Mouse (Mus musculus) urinary bladder, adult 18-20 months (tissue): ENCODE data around the gene Prr36.

Experiments used
- DNase-seq, 2 experiments: peaks; one replicate each; pipeline ENCODE4 v3.0.0; 2022; ENCODE audit warnings: low spot score in 2 of 2, mixed read lengths in 2 of 2

Prr36 gene

DNA sequence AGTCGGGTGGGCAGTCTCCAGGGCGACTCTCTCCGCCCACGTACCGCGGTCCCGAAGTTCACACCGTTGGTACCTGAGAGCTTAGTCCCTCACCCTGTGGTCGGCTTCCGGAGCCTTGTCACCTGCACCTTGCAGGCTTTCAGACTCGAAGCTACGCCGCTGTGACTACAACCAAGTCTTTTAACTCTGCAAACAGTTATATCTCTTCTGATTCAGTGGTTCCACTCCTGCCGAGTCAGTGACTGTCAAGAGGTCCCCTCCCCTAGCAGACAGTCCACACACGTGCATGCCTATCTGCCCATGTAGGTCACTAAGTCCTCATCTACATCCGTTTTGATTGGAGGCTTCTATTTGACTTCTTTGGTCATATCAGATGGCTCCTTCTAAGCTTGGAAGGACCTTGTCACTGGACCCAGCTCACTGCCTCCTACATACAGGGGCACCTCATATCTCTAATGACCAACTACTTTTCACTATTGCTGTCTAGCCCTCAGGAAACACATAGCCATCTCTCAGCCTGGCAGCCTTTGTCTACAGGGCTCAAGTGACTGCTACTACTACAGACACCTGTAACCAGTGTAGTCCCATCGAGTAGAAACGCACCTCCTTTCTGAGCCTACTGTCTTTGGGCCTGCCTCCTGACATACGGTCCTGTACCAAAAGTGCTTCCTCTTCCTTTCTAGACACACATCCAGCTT, 22.1 kb upstream of the Prr36 start:
- no peak for DNase-seq

DNA sequence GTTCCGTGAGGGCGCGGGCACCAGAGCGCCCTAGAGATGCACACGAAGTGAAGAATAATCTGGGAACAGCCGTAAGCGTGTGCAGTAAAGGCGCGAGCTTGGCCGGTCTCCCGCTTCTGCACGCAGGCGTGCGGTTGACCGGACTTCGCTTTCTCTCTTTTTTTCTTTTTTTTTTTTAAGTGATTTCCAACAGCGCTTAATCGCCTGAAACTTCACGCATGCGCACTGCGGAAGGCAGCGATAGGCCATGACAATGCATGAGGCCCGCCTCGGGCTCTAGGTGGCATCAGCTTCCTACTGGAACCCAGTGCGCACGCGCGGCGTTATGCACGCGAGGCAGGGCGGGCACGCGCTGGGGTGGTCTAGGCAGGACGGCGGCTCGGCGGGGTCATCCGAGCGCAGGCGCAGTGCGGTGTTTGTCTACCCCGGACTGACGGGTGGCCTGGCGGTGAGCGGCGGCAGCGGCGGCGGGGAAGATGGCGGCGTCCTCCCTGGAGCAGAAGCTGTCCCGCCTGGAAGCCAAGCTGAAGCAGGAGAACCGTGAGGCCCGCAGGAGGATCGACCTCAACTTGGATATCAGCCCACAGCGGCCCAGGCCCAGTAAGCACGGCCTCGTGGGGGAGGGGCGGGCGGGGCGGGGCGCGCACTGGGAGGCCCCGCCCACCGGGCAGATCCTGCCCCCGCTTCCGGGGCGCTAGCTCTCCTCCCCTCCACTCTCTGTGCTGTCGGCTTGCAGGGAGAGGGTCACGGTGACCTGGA, 21.4 kb upstream of the Prr36 start, which contains the start of the genes Map2k7 and Gm49320:
TSS of gene Map2k7 (plus strand) at position 307 of the 759 bp plus-strand sequence.
TSS of gene Gm49320 (plus strand) at position 432 of the 759 bp plus-strand sequence.
- peak; percentile 96 to 100 for DNase-seq

DNA sequence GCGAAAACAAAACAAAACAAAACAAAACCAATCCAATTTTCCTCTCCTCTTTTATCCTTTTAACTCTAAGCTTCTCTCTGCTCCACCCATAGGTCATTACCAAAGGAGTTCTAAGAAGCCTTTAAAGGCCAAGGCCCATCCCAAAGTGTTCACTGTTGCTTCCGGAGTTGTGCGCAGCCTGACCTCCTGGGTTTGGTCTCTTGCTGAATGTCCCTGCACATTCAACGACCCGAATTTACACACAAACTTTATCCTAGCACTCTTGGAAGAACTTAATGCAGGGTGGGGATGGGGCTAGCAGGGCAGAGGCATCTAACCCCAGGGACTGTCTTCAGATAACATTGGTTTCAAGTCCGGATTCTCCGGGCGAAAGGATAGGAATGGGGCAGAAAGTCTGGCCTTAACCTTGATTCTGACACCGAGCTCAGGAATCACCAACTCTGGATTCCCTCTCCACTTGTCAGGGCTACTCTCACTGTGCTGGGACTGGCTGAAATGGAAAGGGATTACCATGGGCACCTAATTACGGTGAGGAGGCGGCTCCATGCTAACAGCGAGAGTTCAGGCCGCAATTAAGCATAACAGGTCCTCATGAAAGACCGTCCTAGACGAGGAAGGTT, 20.7 kb upstream of the Prr36 start:
- no peak for DNase-seq

DNA sequence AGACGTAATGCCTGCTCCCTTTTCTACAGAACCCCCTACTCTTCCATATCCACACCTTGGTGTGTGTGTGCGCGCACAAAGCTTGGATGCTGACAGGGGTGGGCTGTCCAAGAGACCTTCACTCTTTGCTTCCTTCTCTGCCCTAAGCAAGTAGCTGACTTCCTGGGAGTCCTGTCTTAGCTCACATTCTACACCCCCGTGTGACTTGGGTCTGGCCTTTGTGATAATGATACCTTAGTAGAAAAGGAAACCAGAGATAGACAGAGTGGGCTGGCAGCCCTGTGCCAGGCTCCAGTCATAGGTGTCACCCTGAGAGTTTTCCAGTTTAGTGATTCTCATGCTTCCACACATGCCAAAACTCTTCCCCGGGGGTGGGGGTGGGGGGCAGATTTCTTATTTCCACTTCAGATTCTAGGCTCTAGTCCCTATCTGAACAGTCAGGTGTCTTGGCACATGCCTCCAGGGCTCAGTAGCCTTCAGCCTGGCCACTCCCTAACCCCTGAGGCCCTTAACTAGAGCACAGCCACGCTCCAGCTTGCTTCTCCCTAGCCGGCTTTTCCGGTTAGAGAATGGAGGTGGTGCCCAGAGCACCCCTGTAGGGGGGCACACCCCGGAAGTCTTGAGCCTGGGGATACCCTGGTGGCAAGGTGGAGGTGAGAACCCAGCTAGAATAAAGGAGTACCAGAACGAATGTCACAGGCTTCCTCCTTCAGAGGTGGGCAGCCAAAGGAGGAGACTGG, 13.5 kb upstream of the Prr36 start:
- DNase-seq, result peak; percentile 48 to 81

DNA sequence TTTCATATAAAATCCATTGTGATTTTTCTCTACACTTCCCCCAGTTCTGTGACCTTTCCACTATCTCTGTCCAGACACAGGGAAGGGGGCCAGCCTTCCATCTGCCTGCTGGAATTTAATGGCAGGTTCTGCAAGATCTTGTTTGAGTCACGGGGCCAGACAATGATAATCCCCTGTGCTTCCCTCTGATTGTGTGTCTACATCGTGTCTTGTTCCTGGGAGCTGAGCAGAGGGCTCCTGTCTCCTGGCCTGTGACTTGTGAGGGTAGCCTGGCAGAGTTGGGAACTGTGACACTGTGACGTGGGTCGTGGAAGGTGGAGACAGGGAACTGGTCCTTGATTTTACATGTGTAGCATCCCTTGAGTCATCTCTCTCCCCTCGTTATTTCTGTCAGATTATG, 12.5 kb upstream of the Prr36 start:
- no peak for DNase-seq

DNA sequence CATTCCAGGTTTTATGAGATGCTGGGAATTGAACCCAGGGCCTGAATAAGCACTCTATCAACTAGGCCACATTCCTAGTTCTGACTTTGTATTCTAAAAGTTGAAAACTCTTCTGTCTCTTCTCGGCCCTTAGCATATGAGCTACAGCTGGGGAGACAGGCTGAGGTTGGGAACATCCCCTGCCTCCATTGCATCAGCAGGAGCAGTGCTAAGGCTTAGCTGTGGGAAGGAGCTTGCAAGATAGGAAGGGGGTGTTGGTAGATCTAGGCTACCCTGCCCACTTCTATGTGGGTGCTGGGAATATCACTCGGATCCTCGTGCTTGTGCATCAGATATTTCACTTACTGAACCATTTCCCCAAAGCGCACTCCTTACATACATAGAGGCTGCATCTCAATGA, 10.7 kb upstream of the Prr36 start:
- no peak for DNase-seq

DNA sequence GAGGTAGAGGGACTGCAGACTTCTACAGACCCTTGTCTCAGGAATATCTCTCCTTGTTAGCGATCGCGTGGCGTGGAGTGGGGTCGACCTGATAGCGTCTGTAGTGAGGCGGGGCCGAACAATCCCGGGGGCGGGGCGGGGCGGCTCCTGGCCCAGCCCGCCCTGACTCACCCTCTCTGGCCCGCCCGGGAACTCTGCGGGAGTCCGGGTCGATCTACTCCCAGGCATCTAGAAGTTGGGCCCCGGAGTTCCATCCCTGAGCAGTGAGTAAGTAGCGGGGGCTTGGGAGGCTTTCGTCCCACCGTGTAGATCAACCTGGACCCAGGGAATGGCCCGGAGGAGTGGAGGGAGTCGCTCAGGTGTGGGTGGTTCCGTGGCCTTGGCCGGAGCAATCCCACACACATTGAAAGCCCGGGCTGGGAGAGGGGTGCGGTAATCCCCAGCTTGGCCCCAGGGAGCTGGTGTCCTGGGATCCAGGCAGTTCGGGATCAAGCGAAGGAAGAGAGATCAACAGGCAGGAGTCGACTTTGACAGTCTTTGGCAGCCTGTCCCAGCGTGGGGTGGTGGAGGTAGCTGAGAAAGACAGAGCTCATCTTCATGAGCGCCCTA, 9.6 kb upstream of the Prr36 start, which contains the start of gene Lrrc8e:
TSS of gene Lrrc8e (plus strand) at position 89 of the 609 bp plus-strand sequence.
- DNase-seq, result peak; percentile 46 to 70

DNA sequence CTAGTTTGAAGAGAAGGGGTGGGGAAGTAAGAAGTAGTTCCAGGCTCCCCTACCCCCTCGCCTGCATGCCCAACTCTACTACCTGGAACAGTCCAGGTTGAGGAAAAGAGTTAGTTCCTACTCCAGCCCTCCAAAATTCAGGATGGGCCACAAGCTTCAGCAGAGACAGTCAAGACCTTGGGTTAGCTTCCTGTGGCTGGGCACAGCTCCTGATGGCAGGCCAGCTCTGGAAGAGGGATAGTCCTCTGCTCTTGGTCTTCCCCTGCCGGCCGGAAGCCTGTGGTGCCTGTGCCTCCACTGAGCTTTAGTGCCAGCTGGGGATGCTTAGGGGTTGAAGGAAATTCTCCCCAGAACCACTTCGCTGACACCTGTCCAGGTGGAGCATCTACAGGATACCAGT, 9.1 kb upstream of the Prr36 start:
- no peak for DNase-seq

DNA sequence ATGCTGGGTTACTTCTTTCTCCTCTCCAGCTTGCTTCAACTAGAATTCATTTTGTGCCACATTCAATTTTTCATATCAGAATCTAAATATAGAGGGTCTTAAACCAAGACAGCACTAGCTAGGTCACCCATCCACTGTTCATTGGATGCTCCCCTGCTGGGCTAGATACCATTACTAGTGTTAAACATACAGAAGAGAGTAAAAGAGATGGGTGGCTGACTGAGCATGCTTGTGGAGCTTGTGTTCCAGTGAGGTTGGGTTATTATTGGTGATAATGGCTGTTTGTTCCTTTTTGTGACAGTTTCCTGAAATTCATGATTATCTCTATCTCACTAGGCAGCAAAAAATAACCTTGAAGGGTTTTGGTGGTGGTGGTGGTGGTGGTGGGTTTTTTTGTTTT, 4.8 kb upstream of the Prr36 start:
- no peak for DNase-seq

DNA sequence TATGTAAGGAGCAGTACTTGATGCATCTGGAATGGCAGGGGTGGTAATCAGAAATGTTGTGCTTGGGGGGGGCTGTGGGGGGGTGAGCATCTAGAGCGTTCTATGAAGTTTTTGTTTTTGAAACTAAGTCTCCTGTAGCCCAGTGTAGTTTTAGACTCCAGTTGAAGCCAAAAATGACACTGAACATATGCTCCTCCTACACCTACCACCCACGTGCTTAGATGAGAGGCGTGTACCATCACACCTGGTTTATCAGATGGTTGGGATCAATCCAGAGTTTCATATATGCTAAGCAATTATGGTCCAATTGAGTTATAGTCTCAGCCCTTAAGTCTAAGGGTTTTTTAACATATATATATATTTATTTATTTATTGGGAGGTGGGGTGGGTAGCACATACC, 2.4 kb upstream of the Prr36 start:
- DNase-seq, result no peak

DNA sequence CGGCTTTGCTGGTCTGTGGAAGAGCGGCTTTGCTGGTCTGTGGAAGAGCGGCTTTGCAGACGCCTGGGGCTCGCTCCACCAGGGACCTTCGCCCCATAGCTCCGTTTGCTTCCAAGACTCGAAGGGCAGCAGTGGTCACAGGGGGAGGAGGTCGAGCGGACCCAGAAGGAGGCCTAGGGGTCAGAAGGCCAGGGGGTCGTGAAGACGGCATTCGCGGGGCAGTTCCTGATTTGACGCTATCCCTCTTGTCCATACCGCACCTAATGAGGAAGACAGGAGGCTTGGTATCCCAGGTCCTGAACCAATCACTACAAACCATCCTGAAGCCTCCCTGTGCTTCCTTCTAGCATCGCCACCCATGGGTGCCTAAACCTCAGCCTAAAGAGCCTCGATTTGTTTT, 963 bp downstream of the Prr36 start:
- no peak for DNase-seq

DNA sequence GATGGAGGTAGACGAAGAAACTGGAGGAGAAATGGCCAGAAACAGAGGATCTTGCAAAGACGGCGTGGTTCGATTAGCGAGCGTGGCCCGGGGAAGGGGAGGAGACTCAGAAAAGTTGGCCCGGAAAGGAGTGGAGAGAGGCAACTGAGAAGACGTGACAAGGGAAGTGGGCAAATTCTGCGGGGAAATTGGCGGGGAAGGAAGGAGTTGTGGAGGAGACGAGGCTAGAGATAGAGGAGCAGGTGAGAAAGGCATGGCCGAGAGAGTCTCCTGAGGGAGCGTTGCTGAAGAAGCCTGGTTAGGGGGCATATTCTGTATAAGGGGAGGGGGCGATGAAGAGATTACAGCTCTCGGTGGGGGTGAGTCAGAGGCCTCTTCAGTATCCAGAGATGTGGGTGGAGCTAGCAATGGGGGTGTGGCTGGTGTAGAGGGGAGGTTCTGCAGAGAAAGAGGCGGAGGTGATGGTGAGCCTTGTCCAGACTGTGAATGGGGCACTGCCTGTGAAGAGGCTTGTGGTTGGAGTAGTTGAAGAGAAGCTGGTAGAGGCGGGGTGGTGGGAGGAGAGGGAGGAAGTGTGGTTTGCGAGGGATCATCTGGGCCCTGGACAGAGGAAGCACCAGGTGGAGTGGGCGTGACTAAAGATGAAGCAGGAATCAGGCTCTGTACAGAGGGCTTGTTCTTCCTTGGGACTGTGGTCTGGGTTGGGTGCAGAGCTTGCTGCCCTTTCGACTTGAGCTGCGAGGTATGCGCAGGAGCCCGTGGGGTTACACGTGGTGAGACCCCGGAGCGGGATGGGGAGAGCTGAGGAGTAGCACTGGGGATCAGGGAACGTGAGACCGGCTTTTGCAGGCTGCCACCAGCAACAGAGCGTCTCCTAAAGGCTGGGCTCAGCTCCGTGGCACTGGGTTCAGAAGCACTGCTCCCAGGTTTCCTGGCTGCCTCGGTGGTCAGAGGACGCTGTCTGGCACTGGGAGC, 3.0 kb downstream of the Prr36 start:
- peak; percentile 60 to 67 for DNase-seq

DNA sequence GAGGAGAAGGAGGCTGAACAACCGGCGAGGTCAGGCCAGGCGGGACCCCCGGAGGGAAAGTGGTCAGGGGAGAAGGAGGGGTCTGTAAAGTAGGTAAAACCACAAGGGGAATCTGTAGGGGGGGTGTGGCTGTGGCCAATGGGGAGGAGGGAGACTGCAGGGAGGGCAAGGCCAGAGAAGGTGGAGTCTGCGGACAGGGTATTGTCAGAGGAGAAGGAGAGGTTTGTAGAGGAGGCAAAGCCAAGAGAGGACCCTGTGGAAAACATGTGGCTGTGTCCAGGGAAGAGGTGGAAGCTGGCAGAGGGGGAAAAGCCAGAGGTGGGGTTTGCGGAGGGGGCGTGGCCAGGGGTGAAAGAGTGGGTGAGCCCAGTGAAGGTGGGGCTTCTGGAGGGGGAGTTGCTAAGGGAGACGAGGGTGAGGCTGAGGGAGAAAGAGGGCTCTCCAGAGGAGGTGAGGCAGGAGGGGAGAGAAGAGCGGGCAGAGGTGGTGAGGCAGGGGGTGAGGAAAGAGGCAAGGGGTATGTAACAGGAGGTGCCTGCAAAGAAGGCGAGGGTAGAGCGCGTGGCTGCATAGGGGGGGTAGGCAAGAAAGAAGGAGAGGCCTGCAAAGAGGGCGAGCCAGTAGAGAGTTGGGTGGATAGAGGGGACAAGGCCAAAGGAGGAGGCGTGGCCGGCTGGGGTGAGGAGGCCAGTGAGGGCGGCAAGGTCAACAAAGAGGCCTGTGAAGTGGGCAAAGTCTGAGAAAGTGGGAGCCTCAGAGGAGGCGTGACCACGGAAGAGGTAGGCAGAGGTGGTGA, 3.9 kb downstream of the Prr36 start:
- DNase-seq, result peak; percentile 57 to 76

DNA sequence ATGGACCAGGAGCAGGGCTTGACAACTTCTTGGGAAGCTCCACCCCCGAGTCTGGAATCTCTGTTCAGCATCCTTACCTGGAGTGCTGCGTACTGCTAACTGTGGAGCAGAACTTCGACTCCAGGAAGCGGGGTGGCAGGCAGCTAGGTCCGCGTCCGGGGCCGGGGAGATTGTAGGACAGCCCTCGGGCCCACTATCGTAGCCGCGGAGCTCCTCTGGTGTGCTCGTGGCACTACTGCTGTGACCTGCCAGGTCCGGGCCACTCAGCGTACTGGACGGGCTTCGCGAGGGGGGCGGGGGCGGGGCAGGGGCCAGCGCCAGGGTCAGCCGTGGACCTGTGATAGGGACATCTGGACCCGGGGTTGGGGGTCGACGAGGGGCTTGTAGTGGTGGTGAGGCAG, 4.5 kb downstream of the Prr36 start:
- DNase-seq, result no peak

DNA sequence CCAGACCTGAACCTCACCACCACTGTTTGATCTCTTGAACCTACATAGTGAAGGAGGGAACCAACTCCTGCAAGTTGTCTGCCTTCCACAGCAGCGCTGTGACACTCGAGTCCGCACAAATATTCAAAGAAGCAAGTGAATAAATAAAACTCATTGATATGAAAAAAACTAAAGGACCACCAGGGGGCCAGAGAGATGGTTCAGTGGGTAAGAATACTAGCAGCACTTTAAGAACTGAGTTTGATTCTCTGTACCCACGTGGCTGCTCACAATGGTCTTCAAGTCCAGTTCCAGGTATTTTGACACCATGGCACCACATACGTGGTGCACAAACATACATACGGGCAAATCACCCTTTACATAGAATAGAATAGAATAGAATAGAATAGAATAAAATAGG, 6.2 kb downstream of the Prr36 start:
- DNase-seq, result no peak

DNA sequence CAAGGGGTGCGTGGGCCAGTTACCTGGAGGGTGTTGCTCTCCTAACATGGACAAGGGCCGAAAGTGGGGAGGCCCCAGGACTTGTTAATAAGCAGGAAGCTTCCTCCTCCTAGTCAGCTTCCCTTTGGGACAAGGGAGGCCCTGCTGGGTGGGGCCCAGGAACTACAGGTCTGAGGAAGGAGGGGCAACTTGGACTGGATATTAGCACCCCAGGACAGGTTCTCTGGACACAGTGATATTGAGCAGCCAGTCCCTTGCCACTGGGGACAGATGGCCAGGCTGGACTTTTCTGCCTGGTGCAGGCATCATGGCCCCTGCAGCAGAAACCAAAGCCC, 10.3 kb downstream of the Prr36 start:
- no peak for DNase-seq

DNA sequence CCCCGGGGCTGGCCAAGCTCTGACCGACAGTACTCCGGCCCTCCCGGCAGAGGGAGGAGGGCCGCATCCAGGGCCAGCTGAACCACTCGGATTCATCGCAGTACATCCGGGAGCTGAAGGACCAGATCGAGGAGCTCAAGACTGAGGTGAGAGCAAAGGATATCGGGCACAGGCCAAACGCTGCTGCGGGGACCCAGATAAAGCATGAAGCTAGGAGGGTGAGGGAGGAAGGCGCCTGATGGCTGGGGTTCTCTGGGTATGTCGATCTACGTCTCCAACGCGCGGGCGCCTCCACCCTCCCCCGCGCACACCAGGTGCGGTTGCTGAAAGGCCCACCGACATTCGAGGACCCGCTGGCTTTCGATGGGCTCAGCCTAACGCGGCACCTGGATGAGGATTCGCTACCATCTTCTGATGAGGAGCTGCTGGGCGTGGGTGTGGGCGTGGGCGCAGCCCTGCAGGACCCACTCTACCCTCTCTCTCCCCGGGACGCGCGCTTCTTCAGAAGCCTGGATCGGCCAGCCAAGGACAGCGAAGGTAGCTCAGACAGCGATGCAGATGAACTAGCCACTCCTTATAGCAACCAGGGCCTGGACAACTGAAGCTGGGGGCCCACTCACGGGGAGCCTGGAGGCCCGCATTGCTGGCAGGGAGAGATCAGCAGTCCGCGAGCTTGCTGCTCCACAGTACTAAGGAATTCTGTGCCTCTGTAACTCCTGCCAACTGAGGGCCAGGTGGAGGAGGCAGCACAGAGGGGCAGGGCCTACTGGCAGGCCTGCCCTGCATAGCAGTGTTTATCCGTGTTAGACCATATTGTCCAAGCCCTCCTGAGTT, 10.9 kb downstream of the Prr36 start:
- no peak for DNase-seq

DNA sequence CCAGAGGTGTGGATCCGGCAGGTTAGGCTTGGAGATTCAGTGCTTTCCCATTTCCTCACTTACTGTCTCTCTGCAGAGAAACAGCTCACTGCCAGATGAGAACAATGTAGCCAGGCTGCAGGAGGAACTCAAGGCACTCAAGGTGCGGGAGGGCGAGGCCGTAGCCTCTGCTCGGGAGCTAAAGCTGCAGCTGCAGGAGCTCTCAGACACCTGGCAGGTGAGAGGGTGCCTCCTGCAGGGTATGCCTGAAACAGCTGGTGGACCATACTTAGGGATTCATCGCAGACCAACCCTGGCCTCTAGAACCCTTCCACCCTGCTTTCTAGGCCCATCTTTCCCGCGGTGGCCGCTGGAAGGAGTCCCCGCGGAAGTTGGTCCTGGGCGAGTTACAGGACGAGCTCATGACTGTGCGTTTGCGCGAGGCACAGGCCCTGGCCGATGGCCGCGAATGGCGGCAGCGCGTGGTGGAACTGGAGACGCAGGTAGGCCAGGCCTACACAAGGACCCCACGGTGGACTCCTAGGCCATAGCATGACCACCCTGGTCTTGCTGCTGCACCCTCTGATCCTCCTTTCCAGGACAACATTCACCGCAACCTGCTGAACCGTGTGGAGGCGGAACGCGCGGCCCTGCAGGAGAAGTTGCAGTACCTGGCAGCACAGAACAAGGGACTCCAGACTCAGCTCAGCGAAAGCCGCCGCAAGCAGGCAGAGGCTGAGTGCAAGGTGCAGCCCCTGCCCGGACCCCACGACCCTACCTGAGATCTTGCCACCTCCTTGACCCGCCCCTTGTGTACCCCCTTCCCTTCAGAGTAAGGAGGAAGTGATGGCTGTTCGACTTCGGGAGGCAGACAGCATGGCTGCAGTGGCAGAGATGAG, 11.8 kb downstream of the Prr36 start:
- DNase-seq, result no peak
